Mouse (Mus musculus) CD8-positive naive resting alpha-beta T cell, adult 2 months (primary cell): ENCODE data around the gene Enpep.

ENCODE experiments used
- DNase-seq, 2 experiments: peaks; one replicate each; pipeline ENCODE4 v3.0.0; 2022; ENCODE audit warnings: low read depth in 2 of 2, low spot score in 2 of 2

Enpep gene

GRCm38 (mm10) chr3:129312511-129312910 lies 20.0 kb downstream of the Enpep start:
- no peak for DNase-seq

- no peak for DNase-seq
Observed at GRCm38 (mm10) chr3:129311951-129312350, 20.6 kb downstream of the Enpep start.

GRCm38 (mm10) chr3:129309926-129310325 lies 22.6 kb downstream of the Enpep start:
- no peak for DNase-seq

GRCm38 (mm10) chr3:129308876-129309275 lies 23.6 kb downstream of the Enpep start:
- DNase-seq, result no peak

GRCm38 (mm10) chr3:129308102-129308752 lies 24.3 kb downstream of the Enpep start:
- DNase-seq, result peak in 1 of 2 experiments; percentile 48

GRCm38 (mm10) chr3:129303941-129304340 lies 28.6 kb downstream of the Enpep start:
- DNase-seq, result peak in 1 of 2 experiments; percentile 8

GRCm38 (mm10) chr3:129299874-129300273 lies 32.6 kb downstream of the Enpep start:
- DNase-seq, result peak in 1 of 2 experiments; percentile 11

GRCm38 (mm10) chr3:129298606-129299005 lies 33.9 kb downstream of the Enpep start:
- no peak for DNase-seq

- DNase-seq, result no peak
Observed at GRCm38 (mm10) chr3:129296994-129297393, 35.5 kb downstream of the Enpep start.

GRCm38 (mm10) chr3:129295883-129296282 lies 36.6 kb downstream of the Enpep start:
- DNase-seq, result no peak

GRCm38 (mm10) chr3:129289536-129289935 lies 43.0 kb downstream of the Enpep start:
- DNase-seq, result no peak

- DNase-seq, result no peak
Observed at GRCm38 (mm10) chr3:129287140-129287539, 45.4 kb downstream of the Enpep start.

GRCm38 (mm10) chr3:129286426-129286825 lies 46.1 kb downstream of the Enpep start:
- no peak for DNase-seq

GRCm38 (mm10) chr3:129284326-129284725 lies 48.2 kb downstream of the Enpep start:
- DNase-seq, result no peak

- DNase-seq, result no peak
Observed at GRCm38 (mm10) chr3:129279441-129279840, 53.1 kb downstream of the Enpep start.

GRCm38 (mm10) chr3:129273156-129273831 lies 59.2 kb downstream of the Enpep start:
- DNase-seq, result no peak

- no peak for DNase-seq
Observed at GRCm38 (mm10) chr3:129270044-129270443, 62.5 kb downstream of the Enpep start.

- DNase-seq, result no peak
Observed at GRCm38 (mm10) chr3:129268886-129269683, 63.4 kb downstream of the Enpep start.

GRCm38 (mm10) chr3:129258497-129258896 lies 74.0 kb downstream of the Enpep start:
- DNase-seq, result no peak

GRCm38 (mm10) chr3:129256766-129257165 lies 75.8 kb downstream of the Enpep start:
- DNase-seq, result no peak

- DNase-seq, result no peak
Observed at GRCm38 (mm10) chr3:129256283-129256682, 76.2 kb downstream of the Enpep start.

- DNase-seq, result no peak
Observed at GRCm38 (mm10) chr3:129254246-129254645, 78.3 kb downstream of the Enpep start.
